Mouse (Mus musculus) adrenal gland, postnatal 10 days (tissue): ENCODE results near the gene Mrpl28. TPM values are rescaled to one million over a fixed set of nuclear protein-coding genes. Genes with fewer than 3 reads are reported as not detected.
A peak's percentile ranks its signal among the peaks of the same experiment; 100 is the strongest.
"Not testable (repeated sequence)": the region's sequence is repeated elsewhere in the genome, so short reads cannot be mapped to it uniquely, and the experiment has no call there.

Experiments used
- DNase-seq: peaks from one replicate; pipeline ENCODE4 v3.0.0; 2021; ENCODE audit warnings: mixed read lengths
- total RNA-seq, 2 experiments: library from RNA; stranded (reverse); gene quantifications; 2 replicates each; pipeline ENCODE4 v1.2.3; 2021

Gene Mrpl28
- total RNA-seq, 2 experiments from 2014 or later: 100 to 101 TPM

GRCm38 (mm10) chr17:26115956-26116487 is 7.3 kb upstream of the Mrpl28 start:
- no peak for DNase-seq

GRCm38 (mm10) chr17:26116503-26117258 is 6.6 kb upstream of the Mrpl28 start:
- no peak for DNase-seq

DNA sequence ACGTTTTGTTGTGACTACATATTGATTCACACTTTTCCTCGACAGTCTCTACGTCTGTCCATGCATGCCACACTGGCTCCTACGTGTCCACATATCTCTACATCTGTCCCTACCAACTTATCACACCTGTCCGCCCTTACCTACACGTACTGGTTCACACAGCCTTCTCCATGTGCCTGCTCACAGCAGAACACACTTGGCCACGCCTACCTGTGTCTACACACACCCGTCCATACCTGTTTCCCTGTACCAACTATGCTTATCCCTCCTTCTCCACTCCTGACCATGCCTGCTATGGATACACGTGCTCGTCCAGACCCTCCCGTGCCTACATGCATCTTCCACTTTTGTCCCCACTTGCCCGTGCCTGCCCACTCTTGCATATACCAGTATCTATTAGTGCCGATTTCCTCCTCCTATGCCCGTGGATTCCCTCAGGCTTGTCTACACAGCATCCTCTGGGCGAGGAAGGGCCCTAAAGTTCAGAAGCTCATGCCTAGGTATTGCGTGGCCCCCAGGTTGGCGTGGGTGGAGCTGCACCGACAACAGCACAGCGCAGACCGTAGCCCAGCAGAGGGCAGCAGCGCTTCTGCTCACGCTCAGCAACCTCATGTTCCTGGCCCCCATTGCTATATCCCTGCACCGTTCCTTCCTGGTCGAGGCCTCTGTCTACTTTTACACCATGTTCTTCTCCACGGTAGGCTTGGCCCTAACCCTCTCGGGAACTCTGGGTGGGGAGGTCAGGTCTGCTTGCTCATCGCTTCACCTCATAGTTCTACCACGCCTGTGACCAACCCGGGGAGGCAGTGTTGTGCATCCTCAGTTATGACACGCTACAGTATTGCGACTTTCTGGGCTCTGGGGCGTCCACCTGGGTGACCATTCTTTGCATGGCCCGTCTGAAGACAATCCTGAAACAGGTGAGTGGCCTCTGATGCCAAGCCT is 3.3 kb upstream of the Mrpl28 start:
- DNase-seq: peak; percentile 69

GRCm38 (mm10) chr17:26122431-26123140 is 714 bp upstream of the Mrpl28 start:
- no peak for DNase-seq

- DNase-seq: no peak
These were observed 1.3 kb downstream of the Mrpl28 start for GRCm38 (mm10) chr17:26124560-26124959.

DNA sequence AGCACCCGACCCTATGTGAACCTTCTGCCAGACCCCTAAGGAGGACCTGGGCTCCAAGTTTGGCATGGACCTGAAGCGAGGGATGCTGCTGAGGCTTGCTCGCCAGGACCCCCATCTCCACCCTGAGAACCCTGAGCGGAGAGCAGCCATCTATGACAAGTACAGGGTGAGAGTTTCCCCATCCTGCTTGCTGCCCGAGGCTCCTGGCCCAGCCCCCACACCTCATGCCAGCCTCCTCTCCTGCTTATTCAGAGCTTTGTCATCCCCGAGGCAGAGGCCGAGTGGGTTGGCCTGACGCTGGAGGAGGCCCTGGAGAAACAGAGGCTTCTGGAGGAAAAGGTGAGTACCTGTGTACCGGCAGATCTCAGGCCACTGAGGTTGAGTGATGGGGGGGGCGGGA is 1.9 kb downstream of the Mrpl28 start:
- DNase-seq: no peak

DNA sequence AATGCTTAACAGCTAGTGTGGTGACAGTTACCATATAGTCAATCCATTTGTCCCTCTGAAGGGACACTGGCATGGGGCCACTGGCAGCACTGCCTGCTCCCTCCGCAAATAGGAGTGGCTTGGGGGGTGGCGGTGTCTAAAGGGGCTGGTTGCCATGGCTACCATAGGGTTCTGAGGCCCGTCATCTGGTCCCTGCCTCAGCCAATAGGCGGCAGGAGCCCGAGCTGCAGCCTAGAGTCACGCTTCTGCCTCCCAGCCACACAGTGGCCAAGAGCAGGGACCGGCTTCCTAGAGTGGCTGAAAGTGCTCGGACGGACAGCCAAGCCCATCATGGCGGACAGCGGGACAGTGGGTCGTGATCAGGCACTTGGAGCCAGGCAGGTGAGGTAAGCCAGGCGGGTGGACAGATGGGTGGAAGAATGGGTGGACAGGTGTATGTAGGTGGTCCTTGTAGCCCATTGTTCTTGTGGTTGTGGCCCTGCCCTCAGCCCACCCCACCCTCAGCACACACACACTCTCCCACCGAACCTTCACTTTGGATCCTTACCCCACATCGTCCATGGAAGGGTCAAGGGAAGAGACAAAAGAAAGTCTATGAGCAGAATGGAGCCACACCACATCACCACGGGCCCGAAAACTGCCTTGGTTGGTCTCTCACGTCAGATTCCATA is 7.9 kb downstream of the Mrpl28 start:
- no peak for DNase-seq

DNA sequence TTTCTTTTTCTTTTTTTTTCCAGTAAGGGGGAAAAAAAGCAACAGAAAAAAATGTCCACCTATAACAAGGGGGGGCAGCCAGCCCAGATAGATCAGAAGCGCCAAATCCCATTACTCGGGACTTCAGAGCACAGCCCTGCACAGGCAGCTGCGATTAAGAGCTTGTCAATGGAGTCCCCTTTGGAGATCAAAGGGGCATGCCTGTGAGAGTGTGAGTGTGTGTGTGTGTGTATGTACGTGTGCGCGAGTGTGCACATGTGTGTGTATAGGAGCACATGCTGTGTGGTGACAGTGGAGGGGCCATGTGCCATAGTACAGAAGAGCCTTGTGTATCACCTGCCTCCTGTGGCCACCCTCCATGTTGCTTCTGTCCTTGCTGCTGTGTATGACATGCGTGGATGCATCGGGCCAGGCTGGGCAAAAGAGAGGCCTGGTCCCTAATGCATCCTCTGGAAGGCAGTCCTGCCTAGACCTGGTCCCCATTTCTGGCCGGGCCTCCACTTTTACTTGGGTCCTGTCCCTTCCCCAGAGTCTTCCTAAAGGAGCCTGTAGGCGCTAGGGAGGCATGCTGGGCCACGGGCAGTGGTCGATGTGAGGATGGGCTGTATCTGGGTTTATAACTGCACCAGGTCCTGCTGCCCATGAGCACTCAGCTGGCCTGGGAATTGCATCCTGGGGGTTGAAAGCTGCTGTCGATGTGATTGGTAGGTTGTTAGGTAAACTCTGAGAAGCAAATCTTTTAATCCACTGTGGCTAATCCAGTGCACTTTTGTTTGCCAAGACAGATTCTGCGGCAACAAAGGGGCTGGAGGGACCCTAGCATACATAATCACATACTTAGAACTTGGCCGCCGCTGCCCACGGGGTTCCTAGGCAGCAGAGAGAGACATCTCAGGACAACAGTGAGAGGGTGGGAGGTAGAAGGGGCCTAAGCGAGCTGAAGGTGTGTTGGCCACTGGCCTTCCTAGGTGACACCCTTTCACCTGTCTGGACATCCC is 8.9 kb downstream of the Mrpl28 start:
- no peak for DNase-seq

- DNase-seq: no peak
These were observed 13.9 kb downstream of the Mrpl28 start for GRCm38 (mm10) chr17:26137106-26137750.

DNA sequence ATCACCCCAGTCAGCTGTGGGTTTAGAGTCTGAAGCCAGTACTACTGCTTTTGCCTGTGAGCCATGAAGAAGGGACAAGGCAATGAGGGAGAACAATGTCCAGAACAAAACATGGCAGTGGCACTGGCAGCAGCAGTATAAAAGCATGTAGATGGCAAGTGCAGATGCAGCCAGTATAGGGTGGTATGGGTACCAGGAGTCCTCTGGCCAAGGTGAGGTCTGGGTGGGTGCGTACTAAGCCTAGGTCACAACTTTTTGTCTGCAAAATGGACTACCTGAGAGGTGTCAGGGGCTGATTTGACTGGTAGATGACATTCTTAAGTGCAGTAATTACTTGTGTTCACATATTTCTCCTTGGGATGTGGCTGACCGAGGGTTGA is 14.4 kb downstream of the Mrpl28 start:
- DNase-seq: no peak

GRCm38 (mm10) chr17:26138239-26138836 is 15.0 kb downstream of the Mrpl28 start, which contains the start of gene Axin1:
Gene Axin1 (plus strand): TSS chr17:26138688.
- peak; percentile 97 for DNase-seq

DNA sequence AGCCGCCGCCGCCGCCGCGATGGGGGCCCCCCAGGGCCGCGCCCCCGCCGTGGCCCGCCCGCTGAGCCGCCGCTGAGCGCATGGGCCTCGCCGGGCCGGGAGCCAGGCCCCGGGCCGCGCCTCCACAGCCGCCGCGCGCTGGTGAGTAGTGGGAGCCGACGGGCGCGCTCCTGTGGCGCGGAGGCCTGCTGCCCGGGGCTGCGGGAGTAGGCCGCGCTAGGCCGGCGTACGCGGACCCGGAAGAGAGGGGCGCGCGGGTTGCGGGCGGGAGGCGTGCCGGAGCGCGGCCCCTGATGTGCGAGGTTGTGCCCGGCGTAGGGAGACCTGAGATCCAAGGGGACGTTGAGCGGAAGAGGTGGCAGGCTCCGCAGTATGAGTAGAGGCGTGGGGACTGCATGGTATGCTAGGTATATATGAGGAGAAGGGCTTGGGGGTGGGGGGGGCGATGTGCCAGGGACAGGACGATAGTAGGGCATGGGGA is 15.6 kb downstream of the Mrpl28 start:
- peak; percentile 73 for DNase-seq

GRCm38 (mm10) chr17:26142796-26143195 is 19.5 kb downstream of the Mrpl28 start:
- no peak for DNase-seq

GRCm38 (mm10) chr17:26143386-26143785 is 20.1 kb downstream of the Mrpl28 start:
- no peak for DNase-seq

- no peak for DNase-seq
These were observed 25.8 kb downstream of the Mrpl28 start for GRCm38 (mm10) chr17:26149056-26149455.

GRCm38 (mm10) chr17:26151886-26152630 is 28.8 kb downstream of the Mrpl28 start:
- no peak for DNase-seq

DNA sequence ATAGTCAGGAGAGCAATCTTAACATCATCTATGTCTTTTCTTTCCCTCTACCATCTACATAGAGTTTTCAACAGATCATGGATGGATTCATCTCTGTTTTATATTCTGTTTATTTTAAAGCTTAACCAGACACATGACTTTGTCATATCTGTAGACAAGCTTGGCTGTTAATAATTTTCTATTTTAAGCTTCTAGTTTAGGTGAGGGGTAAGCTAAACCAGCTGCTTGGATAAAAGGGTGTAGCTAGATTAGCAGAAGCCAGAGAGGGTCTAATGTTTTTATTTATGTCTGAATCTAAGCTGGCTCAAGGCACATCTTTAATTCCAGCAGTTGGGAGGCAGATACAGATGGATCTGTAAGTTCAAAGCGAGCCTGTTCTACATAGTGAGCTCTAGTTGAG is 39.4 kb downstream of the Mrpl28 start:
- DNase-seq: no peak

DNA sequence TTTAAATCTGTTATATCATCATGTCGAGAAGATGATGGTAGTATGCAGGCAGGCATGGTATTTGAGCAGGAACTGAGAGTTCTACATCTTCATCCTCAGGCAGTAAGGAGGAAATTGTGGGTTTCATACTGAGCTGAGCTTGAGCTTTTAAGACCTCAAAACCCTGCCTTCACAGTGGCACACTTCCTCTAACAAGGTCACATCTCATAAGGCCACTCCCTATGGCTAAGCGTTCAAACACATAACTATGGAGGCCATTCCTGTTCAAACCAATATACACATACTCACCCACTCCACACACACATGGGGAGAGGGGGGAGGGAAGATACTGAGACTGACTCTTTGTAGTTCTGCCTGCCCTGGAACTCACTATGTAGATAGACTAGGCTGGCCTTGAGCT is 44.7 kb downstream of the Mrpl28 start:
- no peak for DNase-seq

DNA sequence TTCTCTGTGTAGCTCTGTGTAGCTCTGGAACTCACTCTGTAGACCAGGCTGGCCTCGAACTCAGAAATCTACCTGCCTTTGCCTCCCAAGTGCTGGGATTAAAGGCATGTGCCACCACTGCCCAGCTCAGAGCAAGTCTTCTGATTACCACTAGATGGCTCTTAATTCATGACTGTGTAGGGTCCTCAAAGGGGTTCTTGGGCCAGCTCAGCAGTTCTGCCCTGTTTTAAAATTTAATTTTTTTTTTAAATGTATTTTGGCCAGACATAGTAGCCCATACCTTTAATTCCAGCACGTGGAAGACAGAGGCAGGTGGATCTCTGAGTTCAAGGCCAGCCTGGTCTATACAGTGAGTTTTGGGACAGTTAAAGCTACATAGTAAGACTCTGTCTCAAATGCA is 51.9 kb downstream of the Mrpl28 start:
- DNase-seq: not testable (repeated sequence)
